Mouse (Mus musculus) R1 (cell line): Measurements from ENCODE around the gene Smg9.

Source experiments
- DNase-seq: peaks from one replicate; pipeline ENCODE4 v3.0.0-alpha.2; 2018; ENCODE audit warnings: low read depth, low spot score

The Smg9 gene

GRCm38 (mm10) chr7:24408186-24408585 lies 8.8 kb downstream of the Smg9 start:
- no peak for DNase-seq

GRCm38 (mm10) chr7:24410123-24410522 lies 10.7 kb downstream of the Smg9 start:
- no peak for DNase-seq

- DNase-seq = peak; percentile 82
Measured at GRCm38 (mm10) chr7:24410831-24411230, 11.4 kb downstream of the Smg9 start.

- DNase-seq = no peak
Measured at GRCm38 (mm10) chr7:24413630-24414029, 14.2 kb downstream of the Smg9 start.

- DNase-seq = no peak
Measured at GRCm38 (mm10) chr7:24415261-24415660, 15.8 kb downstream of the Smg9 start.

GRCm38 (mm10) chr7:24419579-24419978 lies 20.2 kb downstream of the Smg9 start:
- DNase-seq = no peak

GRCm38 (mm10) chr7:24421648-24422047 lies 22.2 kb downstream of the Smg9 start:
- no peak for DNase-seq

- DNase-seq = no peak
Measured at GRCm38 (mm10) chr7:24422251-24422650, 22.8 kb downstream of the Smg9 start.

- no peak for DNase-seq
Measured at GRCm38 (mm10) chr7:24423107-24423763, 23.8 kb downstream of the Smg9 start.

- DNase-seq = no peak
Measured at GRCm38 (mm10) chr7:24423956-24424732, 24.7 kb downstream of the Smg9 start.

GRCm38 (mm10) chr7:24425919-24426318 lies 26.5 kb downstream of the Smg9 start:
- no peak for DNase-seq

GRCm38 (mm10) chr7:24427168-24427567 lies 27.7 kb downstream of the Smg9 start:
- no peak for DNase-seq

GRCm38 (mm10) chr7:24428725-24429124 lies 29.3 kb downstream of the Smg9 start:
- no peak for DNase-seq

- DNase-seq = no peak
Measured at GRCm38 (mm10) chr7:24429413-24430112, 30.1 kb downstream of the Smg9 start.

- no peak for DNase-seq
Measured at GRCm38 (mm10) chr7:24430551-24431345, 31.3 kb downstream of the Smg9 start.

GRCm38 (mm10) chr7:24431713-24432112 lies 32.3 kb downstream of the Smg9 start:
- DNase-seq = no peak

GRCm38 (mm10) chr7:24435305-24435704 lies 35.9 kb downstream of the Smg9 start:
- no peak for DNase-seq

GRCm38 (mm10) chr7:24437981-24438380 lies 38.6 kb downstream of the Smg9 start:
- no peak for DNase-seq

GRCm38 (mm10) chr7:24439191-24439590 lies 39.8 kb downstream of the Smg9 start:
- no peak for DNase-seq

- DNase-seq = no peak
Measured at GRCm38 (mm10) chr7:24439891-24440290, 40.5 kb downstream of the Smg9 start.

GRCm38 (mm10) chr7:24441785-24442184 lies 42.4 kb downstream of the Smg9 start:
- DNase-seq = peak; percentile 93

- no peak for DNase-seq
Measured at GRCm38 (mm10) chr7:24442313-24442712, 42.9 kb downstream of the Smg9 start.
